Mouse (Mus musculus) megakaryocyte, adult 5-6 weeks (primary cell): ENCODE measurements around the gene Wdr45. TPM values are rescaled to one million over a fixed set of nuclear protein-coding genes. Genes with fewer than 3 reads are reported as not detected.
A peak's percentile ranks its signal among the peaks of the same experiment; 100 is the strongest.
"Not testable (repeated sequence)": the region's sequence is repeated elsewhere in the genome, so short reads cannot be mapped to it uniquely, and the experiment has no call there.

Experiments
- ATAC-seq: 2 replicates; pipeline ENCODE4 v1.8.0; 2016; ENCODE audit warnings: mild to moderate bottlenecking, inconsistent platforms; ENCODE audit not compliant: poor library complexity, severe bottlenecking
- total RNA-seq, 2 experiments: library from RNA; stranded (forward) in 1 of 2; stranded (reverse) in 1 of 2; fragments of 153-499, 151-499 nt in 1 of 2; fragments of 221-1000, 200-1000 nt in 1 of 2; gene quantifications; 2 replicates each; pipeline versions ENCODE4 v1.2.3 to v1.2.4; 2015 to 2017

Gene Wdr45
- 25.6 and 38.7 TPM in 2 replicates for total RNA-seq (2015)
- total RNA-seq (2017): 13.4 and 18.9 TPM in 2 replicates

GRCm38 (mm10) chrX:7714135-7714899, at the start of gene Wdr45:
TSS of gene Wdr45 (plus strand) at chrX:7714333.
- ATAC-seq: peak; percentile 99

GRCm38 (mm10) chrX:7664791-7665190, 49.3 kb upstream of the Wdr45 start:
- ATAC-seq: no peak

- ATAC-seq: no peak
Measured at GRCm38 (mm10) chrX:7665739-7666502, 48.2 kb upstream of the Wdr45 start.

- peak; percentile 66 for ATAC-seq
Measured at GRCm38 (mm10) chrX:7670390-7670881, 43.7 kb upstream of the Wdr45 start.

- peak; percentile 14 for ATAC-seq
Measured at GRCm38 (mm10) chrX:7670921-7671623, 43.1 kb upstream of the Wdr45 start, which contains the start of gene Plp2. TSS of gene Plp2 (minus strand) at chrX:7671390.

GRCm38 (mm10) chrX:7672739-7673138, 41.4 kb upstream of the Wdr45 start:
- ATAC-seq: no peak

GRCm38 (mm10) chrX:7673578-7674281, 40.4 kb upstream of the Wdr45 start:
- peak; percentile 69 for ATAC-seq

- ATAC-seq: 0 out of 2 replicates have a peak, but pooled peaks have one; percentile 7
Measured at GRCm38 (mm10) chrX:7674284-7675000, 39.7 kb upstream of the Wdr45 start.

- ATAC-seq: no peak
Measured at GRCm38 (mm10) chrX:7675001-7675380, 39.1 kb upstream of the Wdr45 start.

GRCm38 (mm10) chrX:7678986-7679385, 35.1 kb upstream of the Wdr45 start:
- ATAC-seq: no peak

- ATAC-seq: peak; percentile 99
Measured at GRCm38 (mm10) chrX:7679405-7680056, 34.6 kb upstream of the Wdr45 start.

GRCm38 (mm10) chrX:7680057-7680412, 34.1 kb upstream of the Wdr45 start:
- no peak for ATAC-seq

- no peak for ATAC-seq
Measured at GRCm38 (mm10) chrX:7680864-7681263, 33.3 kb upstream of the Wdr45 start, which contains the start of gene Magix. TSS of gene Magix (minus strand) at chrX:7681251.

GRCm38 (mm10) chrX:7688321-7688720, 25.8 kb upstream of the Wdr45 start:
- ATAC-seq: no peak

- ATAC-seq: no peak
Measured at GRCm38 (mm10) chrX:7690486-7690885, 23.6 kb upstream of the Wdr45 start.

GRCm38 (mm10) chrX:7692862-7693261, 21.3 kb upstream of the Wdr45 start:
- peak; percentile 46 for ATAC-seq

- ATAC-seq: no peak
Measured at GRCm38 (mm10) chrX:7696520-7696919, 17.6 kb upstream of the Wdr45 start.

GRCm38 (mm10) chrX:7696954-7697381, 17.2 kb upstream of the Wdr45 start, which contains the start of gene Gpkow:
TSS of gene Gpkow (plus strand) at chrX:7697131.
- peak; percentile 100 for ATAC-seq

- ATAC-seq: not testable (repeated sequence)
Measured at GRCm38 (mm10) chrX:7713764-7714134, 384 bp upstream of the Wdr45 start.
